Mouse (Mus musculus): ENCODE data around the gene Zzz3.

The Zzz3 gene

GRCm38 (mm10) chr3:152395350-152396277, at the start of gene Zzz3:
Gene Zzz3 (plus strand): TSS chr3:152395473.
- in situ Hi-C loops (cut with MboI; ENCODE audit: low sequenced_read_pairs) = no loop called here

GRCm38 (mm10) chr3:152345732-152346632, 49.3 kb upstream of the Zzz3 start, which contains the start of gene Usp33:
Gene Usp33 (plus strand): TSS chr3:152346478.
- in situ Hi-C loops (cut with MboI; ENCODE audit: low sequenced_read_pairs) = no loop called here

GRCm38 (mm10) chr3:152346633-152347141, 48.6 kb upstream of the Zzz3 start:
- in situ Hi-C loops (cut with MboI; ENCODE audit: low sequenced_read_pairs) = no loop called here

- in situ Hi-C loops (cut with MboI; ENCODE audit: low sequenced_read_pairs) = no loop called here
Observed at GRCm38 (mm10) chr3:152347227-152347626, 48.0 kb upstream of the Zzz3 start.

- in situ Hi-C loops (cut with MboI; ENCODE audit: low sequenced_read_pairs) = no loop called here
Observed at GRCm38 (mm10) chr3:152348011-152348830, 47.1 kb upstream of the Zzz3 start.

- in situ Hi-C loops (cut with MboI; ENCODE audit: low sequenced_read_pairs) = no loop called here
Observed at GRCm38 (mm10) chr3:152350431-152350830, 44.8 kb upstream of the Zzz3 start.

- in situ Hi-C loops (cut with MboI; ENCODE audit: low sequenced_read_pairs) = no loop called here
Observed at GRCm38 (mm10) chr3:152350966-152351365, 44.3 kb upstream of the Zzz3 start.

- in situ Hi-C loops (cut with MboI; ENCODE audit: low sequenced_read_pairs) = no loop called here
Observed at GRCm38 (mm10) chr3:152352289-152352688, 43.0 kb upstream of the Zzz3 start.

GRCm38 (mm10) chr3:152353434-152354177, 41.7 kb upstream of the Zzz3 start:
- in situ Hi-C loops (cut with MboI; ENCODE audit: low sequenced_read_pairs) = no loop called here

- in situ Hi-C loops (cut with MboI; ENCODE audit: low sequenced_read_pairs) = no loop called here
Observed at GRCm38 (mm10) chr3:152355361-152355760, 39.9 kb upstream of the Zzz3 start.

GRCm38 (mm10) chr3:152356751-152357150, 38.5 kb upstream of the Zzz3 start:
- in situ Hi-C loops (cut with MboI; ENCODE audit: low sequenced_read_pairs) = no loop called here

- in situ Hi-C loops (cut with MboI; ENCODE audit: low sequenced_read_pairs) = no loop called here
Observed at GRCm38 (mm10) chr3:152359151-152359550, 36.1 kb upstream of the Zzz3 start.

GRCm38 (mm10) chr3:152364181-152364580, 31.1 kb upstream of the Zzz3 start:
- in situ Hi-C loops (cut with MboI; ENCODE audit: low sequenced_read_pairs) = no loop called here

- in situ Hi-C loops (cut with MboI; ENCODE audit: low sequenced_read_pairs) = no loop called here
Observed at GRCm38 (mm10) chr3:152376063-152376462, 19.2 kb upstream of the Zzz3 start.

- in situ Hi-C loops (cut with MboI; ENCODE audit: low sequenced_read_pairs) = no loop called here
Observed at GRCm38 (mm10) chr3:152384106-152384505, 11.2 kb upstream of the Zzz3 start.

GRCm38 (mm10) chr3:152396278-152396987, 1.2 kb downstream of the Zzz3 start:
- in situ Hi-C loops (cut with MboI; ENCODE audit: low sequenced_read_pairs) = no loop called here

- in situ Hi-C loops (cut with MboI; ENCODE audit: low sequenced_read_pairs) = no loop called here
Observed at GRCm38 (mm10) chr3:152396988-152397314, 1.7 kb downstream of the Zzz3 start.

GRCm38 (mm10) chr3:152397335-152397940, 2.2 kb downstream of the Zzz3 start:
- in situ Hi-C loops (cut with MboI; ENCODE audit: low sequenced_read_pairs) = no loop called here

- in situ Hi-C loops (cut with MboI; ENCODE audit: low sequenced_read_pairs) = no loop called here
Observed at GRCm38 (mm10) chr3:152400441-152400840, 5.2 kb downstream of the Zzz3 start.

Measured in CH12F3 (cell line).